Mouse (Mus musculus): ENCODE measurements around the gene Ngef. TPM values are rescaled to one million over a fixed set of nuclear protein-coding genes. Genes with fewer than 3 reads are reported as not detected.
"Not testable (repeated sequence)": the region's sequence is repeated elsewhere in the genome, so short reads cannot be mapped to it uniquely, and the experiment has no call there.

Ngef gene
- polyA plus RNA-seq, 1 experiment from 2014 or later, result 36.4 TPM

- no peaks in the 10 kb centered on the region for H3K9me3 ChIP-seq (ENCODE audit: control insufficient read depth, low read length)
- H3K27me3 ChIP-seq (replicated peaks; ENCODE audit: control insufficient read depth, insufficient read depth, low read length), result peaks cover 8% of the 10 kb centered on the region
- WGBS, result 75% methylated on average over 7 of the region's 7 CpGs
- H3K9ac ChIP-seq (replicated peaks; ENCODE audit: low read depth, low read length), result no peak overlapping the region
- ATAC-seq, result no peak
- no peak overlapping the region for H3K4me3 ChIP-seq (replicated peaks; ENCODE audit: low read length)
- H3K4me1 ChIP-seq (replicated peaks; ENCODE audit: control insufficient read depth, insufficient read depth, low read length), result peaks cover 9% of the 10 kb centered on the region
- no peak overlapping the region for H3K27ac ChIP-seq (ENCODE audit: low read length)
- no peaks in the 10 kb centered on the region for H3K36me3 ChIP-seq (ENCODE audit: control insufficient read depth, insufficient read depth)
- H3K4me2 ChIP-seq (ENCODE audit: low read length), result no peak overlapping the region
Measured at GRCm38 (mm10) chr1:87471914-87472313, 101.8 kb downstream of the Ngef start.

- WGBS, result 35% methylated on average over 10 of the region's 10 CpGs
- H3K27ac ChIP-seq (ENCODE audit: low read length); H3K27me3 ChIP-seq (replicated peaks; ENCODE audit: control insufficient read depth, insufficient read depth, low read length); H3K9ac ChIP-seq (replicated peaks; ENCODE audit: low read depth, low read length); ATAC-seq; H3K4me1 ChIP-seq (replicated peaks; ENCODE audit: control insufficient read depth, insufficient read depth, low read length); H3K9me3 ChIP-seq (ENCODE audit: control insufficient read depth, low read length); H3K4me2 ChIP-seq (ENCODE audit: low read length); H3K36me3 ChIP-seq (ENCODE audit: control insufficient read depth, insufficient read depth); H3K4me3 ChIP-seq (replicated peaks; ENCODE audit: low read length): not testable (repeated sequence)
Measured at GRCm38 (mm10) chr1:87469971-87470370, 103.7 kb downstream of the Ngef start, which contains the start of gene Snorc. Gene Snorc, plus strand, starts transcription at chr1:87470271.

- 76% methylated on average over 6 of the region's 6 CpGs for WGBS
- H3K4me3 ChIP-seq (replicated peaks; ENCODE audit: low read length), result no peak overlapping the region
- no peak overlapping the region for H3K27ac ChIP-seq (ENCODE audit: low read length)
- no peaks in the 10 kb centered on the region for H3K4me1 ChIP-seq (replicated peaks; ENCODE audit: control insufficient read depth, insufficient read depth, low read length)
- H3K36me3 ChIP-seq (ENCODE audit: control insufficient read depth, insufficient read depth), result no peaks in the 10 kb centered on the region
- ATAC-seq, result no peak
- no peaks in the 10 kb centered on the region for H3K9me3 ChIP-seq (ENCODE audit: control insufficient read depth, low read length)
- H3K9ac ChIP-seq (replicated peaks; ENCODE audit: low read depth, low read length), result no peak overlapping the region
- H3K27me3 ChIP-seq (replicated peaks; ENCODE audit: control insufficient read depth, insufficient read depth, low read length), result no peaks in the 10 kb centered on the region
- no peak overlapping the region for H3K4me2 ChIP-seq (ENCODE audit: low read length)
Measured at GRCm38 (mm10) chr1:87468321-87468720, 105.3 kb downstream of the Ngef start.

GRCm38 (mm10) chr1:87467469-87467868, 106.2 kb downstream of the Ngef start:
- Histone ChIP-seq H3K36me3 (ENCODE audit: control insufficient read depth, insufficient read depth) (no peaks in the 10 kb centered on the region), H3K4me2 (ENCODE audit: low read length) (no peak overlapping the region), H3K9me3 (ENCODE audit: control insufficient read depth, low read length) (no peaks in the 10 kb centered on the region), H3K4me1 (replicated peaks; ENCODE audit: control insufficient read depth, insufficient read depth, low read length) (no peaks in the 10 kb centered on the region), H3K4me3 (replicated peaks; ENCODE audit: low read length) (no peak overlapping the region), H3K27me3 (replicated peaks; ENCODE audit: control insufficient read depth, insufficient read depth, low read length) (no peaks in the 10 kb centered on the region), H3K27ac (ENCODE audit: low read length) (no peak overlapping the region), H3K9ac (replicated peaks; ENCODE audit: low read depth, low read length) (no peak overlapping the region)
- 68% methylated on average over 9 of the region's 9 CpGs for whole genome bisulfite sequencing
- ATAC-seq, result no peak

- H3K36me3 ChIP-seq (ENCODE audit: control insufficient read depth, insufficient read depth); ATAC-seq; H3K27ac ChIP-seq (ENCODE audit: low read length); H3K4me2 ChIP-seq (ENCODE audit: low read length); H3K9me3 ChIP-seq (ENCODE audit: control insufficient read depth, low read length); H3K4me3 ChIP-seq (replicated peaks; ENCODE audit: low read length); H3K4me1 ChIP-seq (replicated peaks; ENCODE audit: control insufficient read depth, insufficient read depth, low read length); H3K27me3 ChIP-seq (replicated peaks; ENCODE audit: control insufficient read depth, insufficient read depth, low read length); H3K9ac ChIP-seq (replicated peaks; ENCODE audit: low read depth, low read length): not testable (repeated sequence)
- WGBS, result 93% methylated on average over 5 of the region's 7 CpGs
Measured at GRCm38 (mm10) chr1:87459856-87460255, 113.8 kb downstream of the Ngef start.

- no peaks in the 10 kb centered on the region for H3K36me3 ChIP-seq (ENCODE audit: control insufficient read depth, insufficient read depth)
- no peaks in the 10 kb centered on the region for H3K27me3 ChIP-seq (replicated peaks; ENCODE audit: control insufficient read depth, insufficient read depth, low read length)
- 72% methylated on average over 4 of the region's 4 CpGs for WGBS
- no peak overlapping the region for H3K4me3 ChIP-seq (replicated peaks; ENCODE audit: low read length)
- ATAC-seq, result no peak
- no peak overlapping the region for H3K9ac ChIP-seq (replicated peaks; ENCODE audit: low read depth, low read length)
- no peaks in the 10 kb centered on the region for H3K4me1 ChIP-seq (replicated peaks; ENCODE audit: control insufficient read depth, insufficient read depth, low read length)
- H3K4me2 ChIP-seq (ENCODE audit: low read length), result no peak overlapping the region
- H3K9me3 ChIP-seq (ENCODE audit: control insufficient read depth, low read length), result no peaks in the 10 kb centered on the region
- H3K27ac ChIP-seq (ENCODE audit: low read length), result no peak overlapping the region
Measured at GRCm38 (mm10) chr1:87458045-87458444, 115.6 kb downstream of the Ngef start.

- H3K27ac ChIP-seq (ENCODE audit: low read length), result no peak overlapping the region
- no peaks in the 10 kb centered on the region; the same call in 1 of the 2 replicates for H3K36me3 ChIP-seq (ENCODE audit: control insufficient read depth, insufficient read depth)
- H3K4me2 ChIP-seq (ENCODE audit: low read length), result no peak overlapping the region
- no peaks in the 10 kb centered on the region for H3K4me1 ChIP-seq (replicated peaks; ENCODE audit: control insufficient read depth, insufficient read depth, low read length)
- no peak overlapping the region for H3K9ac ChIP-seq (replicated peaks; ENCODE audit: low read depth, low read length)
- ATAC-seq, result no peak
- WGBS, result 93% methylated on average over 1 of the region's 1 CpGs
- H3K4me3 ChIP-seq (replicated peaks; ENCODE audit: low read length), result no peak overlapping the region
- no peaks in the 10 kb centered on the region for H3K27me3 ChIP-seq (replicated peaks; ENCODE audit: control insufficient read depth, insufficient read depth, low read length)
- H3K9me3 ChIP-seq (ENCODE audit: control insufficient read depth, low read length), result no peaks in the 10 kb centered on the region
Measured at GRCm38 (mm10) chr1:87456425-87456824, 117.2 kb downstream of the Ngef start.

- Histone ChIP-seq H3K9ac (replicated peaks; ENCODE audit: low read depth, low read length) (no peak overlapping the region), H3K4me1 (replicated peaks; ENCODE audit: control insufficient read depth, insufficient read depth, low read length) (no peaks in the 10 kb centered on the region), H3K9me3 (ENCODE audit: control insufficient read depth, low read length) (no peaks in the 10 kb centered on the region), H3K4me2 (ENCODE audit: low read length) (no peak overlapping the region), H3K4me3 (replicated peaks; ENCODE audit: low read length) (no peak overlapping the region), H3K36me3 (ENCODE audit: control insufficient read depth, insufficient read depth) (peaks cover 25% of the 10 kb centered on the region), H3K27ac (ENCODE audit: low read length) (no peak overlapping the region), H3K27me3 (replicated peaks; ENCODE audit: control insufficient read depth, insufficient read depth, low read length) (no peaks in the 10 kb centered on the region)
- WGBS, result 95% methylated on average over 4 of the region's 4 CpGs
- ATAC-seq, result no peak
Measured at GRCm38 (mm10) chr1:87449432-87449831, 124.2 kb downstream of the Ngef start.

- Histone ChIP-seq H3K27ac (ENCODE audit: low read length) (no peak overlapping the region), H3K9ac (replicated peaks; ENCODE audit: low read depth, low read length) (no peak overlapping the region), H3K9me3 (ENCODE audit: control insufficient read depth, low read length) (no peaks in the 10 kb centered on the region), H3K4me3 (replicated peaks; ENCODE audit: low read length) (no peak overlapping the region), H3K36me3 (ENCODE audit: control insufficient read depth, insufficient read depth) (peaks cover 31% of the 10 kb centered on the region), H3K4me1 (replicated peaks; ENCODE audit: control insufficient read depth, insufficient read depth, low read length) (no peaks in the 10 kb centered on the region), H3K27me3 (replicated peaks; ENCODE audit: control insufficient read depth, insufficient read depth, low read length) (no peaks in the 10 kb centered on the region), H3K4me2 (ENCODE audit: low read length) (no peak overlapping the region)
- WGBS, result 39% methylated on average over 5 of the region's 5 CpGs
- peak; percentile 62; the same call in 1 of the 2 replicates for ATAC-seq
Measured at GRCm38 (mm10) chr1:87447183-87448104, 126.2 kb downstream of the Ngef start.
